Mouse (Mus musculus): ENCODE data around the gene Rap1gap.

The Rap1gap gene

GRCm38 (mm10) chr4:137724766-137725165, 60.2 kb downstream of the Rap1gap start:
- DNase-seq = peak; percentile 75

DNA sequence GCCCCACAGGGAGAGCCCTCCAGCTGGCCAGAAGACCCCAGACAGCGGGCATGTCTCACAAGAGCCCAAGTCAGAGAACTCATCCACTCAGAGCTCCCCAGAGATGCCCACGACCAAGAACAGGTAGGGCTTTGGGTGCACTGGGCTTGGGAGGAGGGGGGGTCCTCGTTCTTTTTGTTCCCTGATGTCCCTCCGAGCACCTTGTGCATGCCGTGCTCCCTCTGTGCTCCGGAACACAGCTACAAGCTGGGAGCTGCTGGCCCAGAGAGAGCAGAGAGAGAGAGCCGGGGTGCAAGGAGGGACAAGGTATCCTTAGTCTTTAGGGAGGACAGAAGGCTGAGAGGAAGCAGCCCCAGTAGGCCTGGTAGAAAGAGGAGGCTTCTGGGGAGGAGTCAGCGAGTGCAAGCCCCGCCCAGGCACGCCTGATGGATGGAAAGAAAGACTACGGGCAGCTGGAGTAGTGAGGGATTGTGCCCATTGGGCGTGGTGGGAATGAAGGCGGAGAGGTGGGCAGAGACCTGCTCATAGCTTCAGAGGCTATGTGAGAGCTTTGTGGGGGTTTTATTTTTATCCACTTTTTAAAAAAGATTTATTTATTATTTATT, 61.1 kb downstream of the Rap1gap start:
- DNase-seq = no peak

DNA sequence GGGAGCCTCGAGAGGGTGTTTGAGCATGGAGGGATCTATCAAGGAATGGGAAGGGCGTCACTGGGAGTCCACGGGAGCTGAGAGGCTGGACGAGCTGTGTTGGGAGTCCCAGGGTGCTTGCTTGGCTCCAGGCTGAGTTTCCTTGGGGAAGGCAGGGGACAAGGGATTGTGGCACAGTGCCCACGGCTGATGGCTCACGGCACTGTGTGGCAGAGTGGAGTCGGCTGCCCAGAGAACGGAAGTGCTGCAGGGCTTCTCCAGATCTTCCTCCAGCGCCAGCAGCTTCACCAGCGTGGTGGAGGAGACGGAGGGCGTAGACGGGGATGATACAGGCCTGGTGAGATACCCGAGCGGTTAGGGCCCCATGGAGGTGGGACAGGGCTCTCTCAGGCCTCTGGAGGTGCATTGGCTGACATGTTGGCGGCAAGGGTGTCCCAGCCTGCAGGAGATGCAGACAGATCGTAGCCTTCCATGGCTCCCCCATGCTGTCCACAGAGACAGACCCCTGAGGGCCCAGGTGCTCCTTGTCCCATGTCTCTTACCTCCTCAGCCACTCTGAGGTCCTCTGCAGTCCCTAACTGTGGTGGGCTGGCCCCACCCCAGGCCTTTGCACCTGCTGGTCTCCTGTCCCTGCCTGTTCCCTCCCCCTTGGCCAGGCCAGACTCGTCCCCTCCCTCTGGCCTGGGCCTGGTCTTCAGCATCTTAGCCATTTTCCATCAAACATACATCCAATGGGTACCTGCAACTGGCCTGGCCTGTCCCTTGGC, 62.4 kb downstream of the Rap1gap start:
- DNase-seq = no peak

DNA sequence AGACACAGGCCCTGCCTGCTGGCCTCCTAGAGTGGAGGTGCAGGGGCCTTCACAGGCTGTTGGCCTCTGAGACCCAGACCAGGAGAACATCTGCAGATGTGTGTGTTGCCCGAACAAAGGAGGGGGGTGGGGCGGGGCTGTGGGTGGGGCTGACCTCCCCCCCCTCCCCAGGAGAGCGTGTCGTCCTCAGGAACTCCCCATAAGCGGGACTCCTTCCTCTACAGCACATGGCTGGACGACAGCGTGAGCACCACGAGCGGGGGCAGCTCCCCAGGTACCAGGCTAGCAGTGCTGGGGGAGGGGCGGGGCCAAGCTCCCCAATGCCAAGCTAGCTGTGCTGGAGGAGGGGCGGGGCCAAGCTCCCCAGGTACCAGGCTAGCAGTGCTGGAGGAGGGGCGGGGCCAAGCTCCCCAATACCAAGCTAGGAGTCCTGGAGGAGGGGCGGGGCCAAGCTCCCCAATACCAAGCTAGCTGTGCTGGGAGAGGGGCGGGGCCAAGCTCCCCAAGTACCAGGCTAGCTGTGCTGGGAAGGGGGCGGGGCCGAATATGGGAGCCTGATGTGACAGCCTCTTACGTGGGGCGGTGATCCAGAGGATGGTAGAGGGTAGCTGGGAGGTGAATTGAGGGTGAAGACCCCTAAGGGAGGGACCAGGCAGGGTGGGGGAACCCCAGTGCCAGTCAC, 63.1 kb downstream of the Rap1gap start:
- peak; percentile 71 for DNase-seq

GRCm38 (mm10) chr4:137728399-137729154, 64.1 kb downstream of the Rap1gap start:
- peak; percentile 55 for DNase-seq

DNA sequence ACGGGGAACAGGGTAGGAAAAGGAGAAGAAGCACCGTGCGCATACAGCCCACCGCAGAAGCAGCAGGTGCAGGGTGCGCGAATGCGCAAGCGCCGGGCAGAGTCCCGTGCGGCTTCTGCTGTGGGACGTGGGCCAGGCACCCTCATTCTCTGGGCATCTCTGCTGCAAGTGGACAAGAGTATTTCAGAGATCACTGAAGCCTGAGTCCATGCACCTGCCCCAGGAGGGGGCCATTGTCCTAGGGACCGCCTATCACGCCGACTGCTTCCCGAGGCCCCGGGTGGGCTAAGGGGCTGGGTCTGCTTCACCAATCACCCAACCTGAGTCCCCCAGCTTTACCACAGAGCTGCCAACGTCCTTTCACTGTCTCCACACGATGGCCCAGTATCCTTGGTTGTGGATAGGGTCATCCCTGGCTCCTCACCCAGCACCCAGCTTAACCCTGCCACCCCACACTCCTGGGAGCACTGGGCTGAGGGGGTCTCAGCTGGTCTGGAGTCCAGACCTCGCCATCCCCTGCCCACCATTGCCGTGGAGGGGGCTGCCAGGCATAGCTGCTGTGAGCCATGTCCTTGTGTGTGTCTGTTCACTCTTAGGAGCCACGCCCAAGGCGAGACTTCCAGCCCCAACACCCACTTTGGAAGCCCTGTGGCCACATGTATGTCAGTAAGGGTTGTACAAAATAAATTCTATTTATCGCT, 64.8 kb downstream of the Rap1gap start:
- no peak for DNase-seq

DNA sequence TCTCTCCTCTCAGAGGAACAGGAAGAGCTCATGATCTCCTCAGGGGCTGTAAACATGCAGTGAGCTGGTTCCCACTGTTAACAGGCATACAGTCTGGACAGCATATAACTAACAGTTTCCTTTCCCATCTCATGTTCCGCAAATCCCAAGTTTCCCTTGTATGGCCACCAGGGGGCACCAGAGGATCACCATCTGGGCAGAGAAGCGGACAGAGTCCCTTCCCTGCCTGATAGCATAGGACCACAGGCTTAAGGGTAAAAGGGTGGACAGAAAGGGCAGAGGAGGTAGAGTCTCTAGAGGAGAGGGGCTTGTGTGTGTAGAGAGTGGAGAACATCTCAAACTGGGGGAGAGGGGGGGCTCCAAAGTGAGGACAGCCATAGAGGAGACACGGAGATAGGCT, 65.6 kb downstream of the Rap1gap start:
- peak; percentile 94 for DNase-seq

DNA sequence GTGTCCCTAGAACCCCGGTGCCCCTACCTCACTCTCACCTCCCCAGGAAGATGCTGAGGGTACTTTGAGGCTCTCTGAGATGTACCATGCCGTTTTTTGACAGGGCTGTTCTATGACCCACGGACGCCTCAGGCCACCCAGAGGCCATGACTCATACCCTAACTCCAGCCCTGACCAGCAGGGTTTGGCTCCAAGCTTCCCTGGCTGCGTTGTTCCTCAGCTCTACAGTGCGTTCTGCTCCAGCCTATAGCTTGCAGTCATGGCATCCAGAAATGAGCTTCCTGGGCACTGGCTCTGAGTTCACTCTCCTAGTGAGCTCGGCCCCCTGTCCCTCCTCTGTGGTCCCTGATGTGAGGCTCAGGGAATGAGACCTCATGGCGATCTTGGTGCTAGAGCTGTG, 66.2 kb downstream of the Rap1gap start:
- no peak for DNase-seq

DNA sequence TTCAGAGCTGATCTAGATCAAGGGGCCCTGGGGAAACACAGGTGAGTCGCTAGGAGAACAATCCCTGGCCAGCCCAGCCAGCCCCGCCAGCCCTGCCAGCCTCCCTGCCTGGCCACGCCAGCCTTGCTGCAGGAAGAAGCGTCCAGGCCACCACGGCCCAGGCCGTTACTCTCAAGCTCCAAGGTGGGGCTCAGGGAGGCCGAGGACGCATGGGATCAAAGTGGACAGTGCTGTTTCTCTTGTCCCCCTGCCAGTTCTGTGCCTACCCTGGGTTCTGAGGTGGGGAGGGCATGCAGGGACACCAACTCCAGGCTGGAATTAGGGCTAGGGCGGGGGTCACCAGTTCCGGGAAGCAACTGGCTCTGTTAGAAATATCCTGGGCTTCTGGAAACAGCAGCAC, 67.4 kb downstream of the Rap1gap start:
- DNase-seq = no peak

- DNase-seq = no peak
These were observed 67.8 kb downstream of the Rap1gap start for GRCm38 (mm10) chr4:137732361-137732760.

DNA sequence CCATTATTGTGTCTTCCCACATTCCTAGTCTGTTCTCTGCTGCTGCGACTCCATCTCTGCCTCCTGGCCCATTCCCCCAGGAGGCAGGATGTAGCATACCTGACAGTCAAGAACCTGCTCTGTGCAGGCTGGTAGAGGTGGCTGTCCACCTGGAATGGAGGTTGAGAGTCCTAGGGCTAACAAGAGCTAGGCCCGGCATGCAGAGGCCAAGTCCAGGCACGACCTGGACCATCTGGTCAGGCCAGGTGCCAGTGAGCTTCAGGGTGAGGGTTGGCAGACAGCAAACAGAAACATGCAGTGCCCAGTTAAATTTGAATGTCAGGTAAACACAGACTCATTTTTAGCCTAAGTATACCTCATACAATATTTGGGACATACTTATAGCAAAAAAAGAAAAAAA, 68.4 kb downstream of the Rap1gap start:
- no peak for DNase-seq

- no peak for DNase-seq
These were observed 68.9 kb downstream of the Rap1gap start for GRCm38 (mm10) chr4:137733459-137733858.

- peak; percentile 70 for DNase-seq
These were observed 71.7 kb downstream of the Rap1gap start for GRCm38 (mm10) chr4:137736220-137736701.

DNA sequence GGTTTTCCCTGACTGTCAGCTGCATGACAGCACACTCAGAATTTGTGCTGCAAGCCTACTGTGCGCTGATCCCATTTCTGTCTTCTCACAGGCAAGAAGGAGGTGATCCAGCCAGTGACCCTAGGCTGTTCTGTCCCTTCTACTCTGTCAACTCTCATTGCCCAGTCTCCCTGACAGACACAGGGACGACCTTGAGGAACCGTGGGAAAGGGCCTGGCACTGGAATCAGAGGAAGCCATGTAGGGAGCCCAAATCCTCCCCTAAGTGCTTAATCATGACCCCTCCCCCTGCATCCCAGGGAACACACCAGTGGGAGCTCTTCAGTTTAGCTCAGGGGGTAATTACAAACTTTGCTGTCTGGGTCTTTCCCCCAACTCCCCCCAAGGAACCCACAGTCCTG, 73.2 kb downstream of the Rap1gap start:
- no peak for DNase-seq

- peak; percentile 56 for DNase-seq
These were observed 74.8 kb downstream of the Rap1gap start for GRCm38 (mm10) chr4:137739151-137739923.

- no peak for DNase-seq
These were observed 75.8 kb downstream of the Rap1gap start for GRCm38 (mm10) chr4:137740350-137740749.

GRCm38 (mm10) chr4:137743791-137744190, 79.3 kb downstream of the Rap1gap start:
- no peak for DNase-seq

DNA sequence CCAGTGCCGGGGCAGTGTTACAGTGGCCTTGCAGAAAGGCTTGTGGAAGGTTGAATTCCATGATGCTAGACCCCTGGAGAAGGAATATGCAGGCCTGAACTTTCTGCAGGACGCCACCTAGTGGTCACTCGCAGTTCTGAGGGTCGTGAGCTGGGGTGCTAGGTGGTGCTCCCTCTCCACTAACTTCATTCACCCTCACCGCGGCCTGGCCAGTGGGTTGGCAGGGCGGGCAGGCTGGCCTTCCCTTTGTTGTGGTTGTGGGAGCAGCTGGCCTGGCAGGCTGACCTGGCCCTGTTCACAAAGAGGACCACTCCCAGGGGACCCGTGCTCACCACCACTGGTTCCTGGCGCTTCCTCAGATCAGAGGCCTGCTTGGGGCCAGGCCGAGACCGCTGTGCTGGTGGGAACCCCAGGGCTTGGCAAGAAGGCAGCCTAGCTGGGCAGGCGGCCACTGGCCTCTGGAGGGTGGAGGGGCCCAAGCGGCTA, 80.0 kb downstream of the Rap1gap start:
- peak; percentile 48 for DNase-seq

DNA sequence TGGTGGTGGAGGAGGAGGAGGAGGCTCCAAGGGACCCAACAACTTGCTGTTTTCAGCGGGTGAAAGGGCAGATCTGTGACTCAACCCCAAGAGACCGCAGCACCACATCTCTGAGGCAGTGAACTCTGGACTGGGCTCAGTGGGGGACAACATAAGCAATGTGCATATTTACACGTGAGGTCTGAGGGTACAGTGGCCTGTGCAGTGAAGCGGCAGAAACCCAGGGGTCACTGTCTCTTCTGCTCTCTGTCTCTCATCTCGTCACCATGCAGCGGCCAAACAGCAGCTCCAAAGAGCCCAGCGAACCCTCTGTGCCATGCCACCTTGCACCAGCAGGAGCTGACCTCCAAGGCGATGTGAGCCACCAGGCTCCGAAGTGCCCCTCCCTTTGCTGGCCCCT, 82.6 kb downstream of the Rap1gap start:
- DNase-seq = peak; percentile 74

GRCm38 (mm10) chr4:137747590-137747989, 83.1 kb downstream of the Rap1gap start:
- DNase-seq = no peak

DNA sequence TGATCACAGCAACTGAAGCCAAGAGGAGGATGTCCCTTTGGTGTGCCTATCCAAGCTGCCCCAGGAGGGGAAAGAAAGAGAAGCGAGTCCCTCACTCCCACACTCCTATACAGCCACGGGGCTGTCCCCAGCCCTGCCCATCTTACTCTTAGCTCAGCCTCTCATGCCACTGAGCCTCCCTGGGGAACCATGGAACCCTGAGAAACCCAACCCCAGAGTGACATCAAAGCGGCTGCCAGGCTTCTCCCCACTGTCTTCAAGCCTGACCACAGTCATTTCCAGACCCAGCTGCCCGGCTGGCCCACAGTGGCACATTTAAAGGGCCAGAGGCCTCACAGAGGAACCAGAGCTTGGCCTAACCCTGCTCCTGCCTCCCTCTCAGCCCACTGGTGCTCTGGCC, 84.2 kb downstream of the Rap1gap start:
- DNase-seq = no peak
